Mouse (Mus musculus) hindbrain, embryonic 11.5 days (tissue): ENCODE results near the gene Samd9l. TPM values are rescaled to one million over a fixed set of nuclear protein-coding genes. Genes with fewer than 3 reads are reported as not detected.
"Not testable (repeated sequence)": the region's sequence is repeated elsewhere in the genome, so short reads cannot be mapped to it uniquely, and the experiment has no call there.

Source experiments
- ATAC-seq: fragments of 200-750 bp; cut with Nextera tagmentation; 2 replicates; pipeline ENCODE4 v1.8.0; 2017; ENCODE audit warnings: mild to moderate bottlenecking, moderate TSS enrichment, moderate library complexity; ENCODE audit not compliant: low FRiP score
- DNase-seq: peaks from one replicate; pipeline ENCODE4 v3.0.0-alpha.2; 2015; ENCODE audit warnings: low spot score
- H3K27ac ChIP-seq: fragments of 300-500 bp; sonication (generic); 2 replicates; pipeline ENCODE4 v1.5.1; 2014; ENCODE audit warnings: mild to moderate bottlenecking, low read depth, low read length
- H3K27me3 ChIP-seq: fragments of 300-500 bp; sonication (generic); 2 replicates; pipeline ENCODE4 v1.6.1; 2014; ENCODE audit warnings: mild to moderate bottlenecking, low read length, moderate library complexity, mixed read lengths; ENCODE audit not compliant: control insufficient read depth, insufficient read depth
- H3K36me3 ChIP-seq: fragments of 300-500 bp; sonication (generic); 2 replicates; pipeline ENCODE4 v1.6.1; 2014; ENCODE audit warnings: mild to moderate bottlenecking, low read length, moderate library complexity, mixed read lengths; ENCODE audit not compliant: control insufficient read depth, insufficient read depth
- H3K4me1 ChIP-seq: fragments of 300-500 bp; sonication (generic); replicated peaks from 2 replicates; pipeline ENCODE4 v1.6.1; 2014; ENCODE audit warnings: low read length, mixed read lengths; ENCODE audit not compliant: control insufficient read depth, insufficient read depth
- H3K4me2 ChIP-seq: fragments of 300-500 bp; sonication (generic); replicated peaks from 2 replicates; pipeline ENCODE4 v1.6.1; 2014; ENCODE audit warnings: mild to moderate bottlenecking, low read depth, low read length
- H3K4me3 ChIP-seq: fragments of 300-500 bp; sonication (generic); 2 replicates; pipeline ENCODE4 v1.5.1; 2014; ENCODE audit warnings: low read depth, low read length
- H3K9ac ChIP-seq: fragments of 300-500 bp; sonication (generic); 2 replicates; pipeline ENCODE4 v1.6.1; 2014; ENCODE audit warnings: low read depth, low read length
- H3K9me3 ChIP-seq: fragments of 300-500 bp; sonication (generic); 2 replicates; pipeline ENCODE4 v1.6.1; 2016; ENCODE audit warnings: low read length; ENCODE audit not compliant: control insufficient read depth
- WGBS: fragments of 180-500 bp; shearing (Covaris S2); extraction: QIAGEN DNeasy Blood & Tissue Kit; methylation state at CpG from one replicate; pipeline ENCODE4 v1.1.7; 2014; 5-methylcytosine and 5-hydroxymethylcytosine counted together
- polyA plus RNA-seq: library from polyadenylated mRNA; unstranded; fragments of >200 nt; fragmentation: Nextera tagmentation; extraction: Ambion mirVana; gene quantifications from 2 replicates; pipeline ENCODE4 v1.2.1, GENCODE M21; 2014

Samd9l gene
- 0.83 and 1.0 TPM in 2 replicates for polyA plus RNA-seq

DNA sequence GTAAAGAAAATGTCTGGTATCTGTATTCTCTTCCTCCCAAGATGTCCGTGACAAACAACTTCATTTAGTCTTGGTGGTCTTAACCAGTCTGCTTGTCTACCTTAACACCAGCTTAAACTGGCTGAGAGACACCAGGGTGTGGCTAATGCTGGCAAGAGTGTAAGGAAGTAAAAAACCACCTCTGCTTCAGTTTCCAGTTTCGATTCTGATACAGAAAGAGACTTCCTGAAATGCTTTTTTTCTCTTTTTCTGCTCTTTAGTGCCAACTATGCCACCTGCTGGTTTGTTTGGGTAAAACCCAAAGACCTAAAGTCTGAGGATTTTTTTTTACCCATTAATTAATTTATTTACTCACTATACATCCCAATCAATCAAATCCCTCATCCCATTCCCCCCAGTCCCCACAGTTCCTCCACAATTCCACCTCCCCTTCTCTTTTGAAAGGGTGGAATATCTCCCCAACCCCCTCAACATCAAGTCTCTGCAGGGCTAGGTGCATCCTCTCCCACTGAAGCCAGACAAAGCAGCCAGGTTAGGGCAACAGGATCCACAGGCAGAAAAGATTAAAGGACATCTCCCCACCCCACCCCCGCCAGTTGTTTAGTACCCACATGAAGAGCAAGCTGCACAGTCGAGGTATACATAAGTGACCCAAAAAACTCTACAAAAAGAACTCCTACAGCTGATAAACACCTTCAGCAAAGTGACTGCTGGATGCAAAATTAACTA, at the start of gene Samd9l:
TSS of gene Samd9l (minus strand) at position 233 of the 729 bp plus-strand sequence.
- not testable (repeated sequence) for H3K4me1 ChIP-seq, H3K9ac ChIP-seq, H3K9me3 ChIP-seq, H3K4me3 ChIP-seq, ATAC-seq, H3K4me2 ChIP-seq, H3K27me3 ChIP-seq, H3K27ac ChIP-seq, H3K36me3 ChIP-seq
- DNase-seq: peak; percentile 43
- WGBS: 53% methylated on average over 4 of the region's 4 CpGs

DNA sequence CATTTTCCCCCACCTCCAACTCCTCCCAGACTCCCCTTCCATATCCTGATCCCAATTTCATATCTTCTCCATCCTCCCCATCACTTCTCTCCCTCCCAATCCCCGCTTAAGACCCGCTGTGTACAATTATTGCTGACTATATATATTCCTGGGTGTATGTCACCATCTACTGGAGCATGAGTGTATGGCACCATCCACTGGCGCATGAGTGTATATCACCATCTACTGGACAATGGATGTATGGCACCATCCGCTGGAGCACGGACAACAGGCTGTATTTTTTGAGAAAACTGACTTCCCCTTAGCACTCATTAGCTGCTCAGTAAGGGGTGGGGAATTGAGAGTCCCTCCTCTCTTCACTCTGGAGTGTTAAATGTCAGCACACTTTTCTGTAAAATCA, 48.0 kb upstream of the Samd9l start:
- Histone ChIP-seq H3K36me3 (no peaks in the 10 kb centered on the region), H3K27ac (no peak overlapping the region), H3K27me3 (no peaks in the 10 kb centered on the region), H3K4me3 (no peak overlapping the region), H3K4me1 (no peaks in the 10 kb centered on the region), H3K9me3 (no peaks in the 10 kb centered on the region), H3K4me2 (no peak overlapping the region), H3K9ac (no peak overlapping the region)
- peak; percentile 78; the same call in 1 of the 2 replicates for ATAC-seq
- WGBS: 5% methylated on average over 5 of the region's 5 CpGs
- peak; percentile 76 for DNase-seq

DNA sequence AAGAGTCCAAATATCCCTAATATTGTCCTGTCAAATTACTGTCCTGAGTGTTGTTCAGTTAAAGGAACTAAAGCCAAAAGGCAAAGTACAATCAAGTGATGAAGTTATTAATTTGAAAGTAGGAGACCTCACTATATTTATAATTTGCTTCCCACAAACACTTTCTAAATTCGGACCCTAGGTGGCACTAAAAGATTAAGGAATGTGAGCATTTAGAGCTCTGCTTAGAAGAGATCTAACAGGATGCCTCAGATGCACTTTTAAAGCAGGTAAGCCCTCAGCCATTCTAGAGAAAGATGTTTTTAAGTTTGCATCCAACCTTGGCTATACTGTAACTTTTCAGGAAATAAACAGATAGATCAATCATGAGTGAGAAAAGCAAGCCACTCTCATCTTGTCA, 44.5 kb upstream of the Samd9l start:
- no peak overlapping the region for H3K4me3 ChIP-seq

DNA sequence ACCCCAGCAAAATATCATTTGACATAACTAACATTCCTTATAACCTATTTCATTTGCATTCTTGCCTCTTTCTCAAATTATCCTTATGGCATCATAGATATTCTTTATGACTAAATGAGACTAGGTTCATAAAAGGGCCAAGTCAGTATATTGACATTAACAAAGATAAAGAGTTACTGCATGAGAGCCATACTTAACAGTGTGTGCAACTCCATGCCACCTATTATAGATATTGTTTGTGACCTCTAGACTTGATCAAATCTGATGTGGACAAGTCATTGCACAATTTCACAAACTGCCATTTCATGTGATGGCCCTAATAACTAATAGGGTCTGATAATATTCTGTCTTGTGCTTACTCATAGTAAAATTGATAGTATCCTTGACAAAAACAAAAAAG, 36.7 kb upstream of the Samd9l start:
- DNase-seq: no peak
- ATAC-seq: no peak
- no peak overlapping the region for H3K4me3 ChIP-seq
- no peak overlapping the region for H3K27ac ChIP-seq
- H3K9me3 ChIP-seq: no peaks in the 10 kb centered on the region
- no peaks in the 10 kb centered on the region for H3K36me3 ChIP-seq
- no peak overlapping the region for H3K9ac ChIP-seq
- no peaks in the 10 kb centered on the region for H3K27me3 ChIP-seq
- no peak overlapping the region for H3K4me2 ChIP-seq
- H3K4me1 ChIP-seq: no peaks in the 10 kb centered on the region

More for the DNA sequence above, 44.5 kb upstream of the Samd9l start:
- no peak overlapping the region for H3K4me2 ChIP-seq
- 19% methylated on average over 1 of the region's 1 CpGs for WGBS
- no peak overlapping the region for H3K27ac ChIP-seq
- H3K9ac ChIP-seq: no peak overlapping the region
- no peaks in the 10 kb centered on the region for H3K4me1 ChIP-seq
- H3K9me3 ChIP-seq: no peaks in the 10 kb centered on the region
- H3K36me3 ChIP-seq: no peaks in the 10 kb centered on the region
- ATAC-seq (no peak), DNase-seq (no peak)
- no peaks in the 10 kb centered on the region for H3K27me3 ChIP-seq

DNA sequence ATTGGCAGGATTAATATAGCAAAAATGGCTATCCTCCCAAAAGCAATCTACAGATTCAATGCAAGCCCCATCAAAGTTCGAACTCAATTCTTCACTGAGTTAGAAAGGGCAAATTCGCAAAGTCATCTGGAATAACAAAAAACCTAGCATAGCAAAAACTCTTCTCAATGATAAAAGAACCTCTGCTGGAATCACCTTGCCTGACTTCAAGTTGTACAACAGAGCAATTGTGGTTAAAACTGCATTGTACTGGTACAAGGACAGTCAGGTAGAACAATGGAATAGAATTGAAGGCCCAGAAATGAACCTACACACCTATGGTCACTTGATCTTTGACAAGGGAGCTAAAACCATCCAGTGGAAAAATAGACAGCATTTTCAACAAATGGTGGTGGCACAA, 31.6 kb upstream of the Samd9l start:
- ATAC-seq, H3K4me2 ChIP-seq, H3K9me3 ChIP-seq: not testable (repeated sequence)

DNA sequence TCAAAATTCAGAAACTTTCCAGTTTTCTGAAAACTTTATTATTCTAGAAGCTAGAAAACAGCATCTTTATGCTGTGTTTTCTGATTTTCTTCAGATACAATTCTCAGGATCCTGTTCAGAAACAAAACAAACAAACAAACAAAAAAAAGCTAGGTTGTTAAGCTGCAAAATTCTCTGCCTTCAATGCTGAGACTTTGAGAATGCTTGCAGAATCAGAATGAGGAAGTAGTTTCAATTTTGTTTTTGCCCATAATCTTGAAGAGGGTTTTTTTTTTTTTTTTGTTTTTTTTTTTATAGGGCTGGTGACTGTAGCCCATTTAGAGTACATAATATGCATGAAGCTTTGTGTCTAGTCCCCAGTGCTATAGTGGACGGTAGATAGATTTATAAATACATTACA, 27.7 kb upstream of the Samd9l start:
- WGBS: 89% methylated on average over 1 of the region's 1 CpGs
- H3K4me2 ChIP-seq: no peak overlapping the region
- ATAC-seq (no peak), DNase-seq (no peak)
- H3K9me3 ChIP-seq: no peaks in the 10 kb centered on the region
- H3K36me3 ChIP-seq: no peaks in the 10 kb centered on the region
- H3K27me3 ChIP-seq: no peaks in the 10 kb centered on the region
- H3K9ac ChIP-seq: no peak overlapping the region
- no peaks in the 10 kb centered on the region for H3K4me1 ChIP-seq
- no peak overlapping the region for H3K4me3 ChIP-seq
- H3K27ac ChIP-seq: no peak overlapping the region

More for the DNA sequence above, 31.6 kb upstream of the Samd9l start:
- not testable (repeated sequence) for H3K27me3 ChIP-seq, H3K27ac ChIP-seq, DNase-seq, H3K4me1 ChIP-seq, H3K36me3 ChIP-seq, H3K9ac ChIP-seq, H3K4me3 ChIP-seq
- 83% methylated on average over 2 of the region's 2 CpGs for WGBS

DNA sequence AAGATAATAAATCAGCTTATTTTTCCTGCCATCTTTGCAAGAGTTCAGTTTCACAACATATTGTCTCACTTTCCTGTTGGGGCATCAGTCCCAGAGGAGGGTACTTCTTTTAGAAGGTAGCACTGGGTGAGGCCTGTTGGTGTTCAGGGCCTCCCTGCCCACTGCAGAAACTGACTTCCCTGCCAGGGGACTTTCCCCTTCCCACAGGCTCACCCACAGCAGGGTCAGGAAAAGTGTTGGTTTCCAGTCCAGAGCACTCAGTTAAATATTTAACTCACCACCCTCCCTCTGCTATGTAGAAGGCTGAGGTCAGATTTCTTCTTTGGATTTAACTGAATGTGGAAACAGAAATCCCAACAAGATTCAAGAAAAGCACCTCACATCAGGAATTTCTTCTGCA, 26.0 kb upstream of the Samd9l start:
- H3K4me2 ChIP-seq, H3K4me3 ChIP-seq, ATAC-seq, H3K27ac ChIP-seq, H3K27me3 ChIP-seq, DNase-seq, H3K36me3 ChIP-seq, H3K9ac ChIP-seq, H3K9me3 ChIP-seq, H3K4me1 ChIP-seq: not testable (repeated sequence)

DNA sequence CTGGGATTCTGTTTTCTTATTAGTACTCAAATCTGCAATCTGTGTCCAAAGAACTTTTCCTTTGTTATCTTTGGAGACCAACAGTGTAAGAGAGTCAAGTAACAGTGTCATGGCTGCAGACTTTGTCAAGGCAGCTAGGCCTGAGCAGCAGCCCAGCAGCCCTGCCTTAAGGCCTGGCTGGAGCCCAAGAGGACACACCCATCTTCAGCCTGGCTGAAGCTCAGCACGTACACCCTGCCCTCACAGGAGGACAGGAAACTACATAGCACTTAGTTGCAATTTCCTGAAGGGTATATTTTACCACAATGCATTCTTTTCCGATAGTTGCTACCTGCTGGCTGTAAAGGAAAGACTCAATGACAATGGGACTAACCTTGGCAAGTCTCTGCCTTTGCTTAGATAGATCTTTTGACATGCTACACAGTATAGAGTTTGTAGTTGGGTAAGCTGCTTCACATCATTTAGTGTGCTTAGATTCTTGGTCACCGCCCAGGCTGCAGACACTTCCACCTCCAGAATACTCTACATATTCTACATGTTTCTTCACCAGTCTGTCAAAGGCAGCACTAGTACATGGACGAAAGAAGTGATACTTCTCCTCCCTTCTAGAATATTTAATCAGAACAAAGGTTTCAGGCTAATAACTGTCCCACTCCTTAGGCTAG, 25.4 kb upstream of the Samd9l start:
- not testable (repeated sequence) for H3K9ac ChIP-seq, ATAC-seq, H3K27ac ChIP-seq, H3K27me3 ChIP-seq, H3K4me1 ChIP-seq, H3K4me3 ChIP-seq, H3K9me3 ChIP-seq, H3K4me2 ChIP-seq, DNase-seq, H3K36me3 ChIP-seq
- 25% methylated on average over 1 of the region's 4 CpGs for WGBS
